Mouse (Mus musculus): ENCODE measurements around the gene Nkx1-1.

Nkx1-1 gene

GRCm38 (mm10) chr5:33433201-33434138, at the start of gene Nkx1-1:
Nkx1-1 (minus strand) TSS chr5:33433976.
- DNase-seq = no peak

GRCm38 (mm10) chr5:33481318-33481685, 47.5 kb upstream of the Nkx1-1 start:
- no peak for DNase-seq

- DNase-seq = no peak
These were observed 47.0 kb upstream of the Nkx1-1 start for GRCm38 (mm10) chr5:33480582-33481317.

- DNase-seq = no peak
These were observed 31.7 kb upstream of the Nkx1-1 start for GRCm38 (mm10) chr5:33465464-33465863.

- DNase-seq = no peak
These were observed 30.6 kb upstream of the Nkx1-1 start for GRCm38 (mm10) chr5:33464390-33464789.

GRCm38 (mm10) chr5:33459111-33459510, 25.3 kb upstream of the Nkx1-1 start:
- DNase-seq = no peak

- no peak for DNase-seq
These were observed 24.4 kb upstream of the Nkx1-1 start for GRCm38 (mm10) chr5:33458132-33458622.

GRCm38 (mm10) chr5:33455737-33456136, 22.0 kb upstream of the Nkx1-1 start:
- DNase-seq = no peak

- no peak for DNase-seq
These were observed 10.0 kb upstream of the Nkx1-1 start for GRCm38 (mm10) chr5:33443794-33444193.

- peak; percentile 69 for DNase-seq
These were observed 9.3 kb upstream of the Nkx1-1 start for GRCm38 (mm10) chr5:33442927-33443710.

- peak; percentile 98 for DNase-seq
These were observed 4.4 kb upstream of the Nkx1-1 start for GRCm38 (mm10) chr5:33438214-33438613.

- DNase-seq = no peak
These were observed 2.2 kb upstream of the Nkx1-1 start for GRCm38 (mm10) chr5:33435941-33436340.

- no peak for DNase-seq
These were observed 1.4 kb upstream of the Nkx1-1 start for GRCm38 (mm10) chr5:33435151-33435550.

GRCm38 (mm10) chr5:33434141-33434780, 485 bp upstream of the Nkx1-1 start:
- peak; percentile 13 for DNase-seq

- DNase-seq = no peak
These were observed 1.5 kb downstream of the Nkx1-1 start for GRCm38 (mm10) chr5:33432057-33432935.

GRCm38 (mm10) chr5:33431173-33432005, 2.4 kb downstream of the Nkx1-1 start:
- DNase-seq = no peak

- no peak for DNase-seq
These were observed 3.1 kb downstream of the Nkx1-1 start for GRCm38 (mm10) chr5:33430511-33431172.

- no peak for DNase-seq
These were observed 3.7 kb downstream of the Nkx1-1 start for GRCm38 (mm10) chr5:33430106-33430505.

- DNase-seq = no peak
These were observed 6.3 kb downstream of the Nkx1-1 start for GRCm38 (mm10) chr5:33427461-33427860.

- no peak for DNase-seq
These were observed 13.5 kb downstream of the Nkx1-1 start for GRCm38 (mm10) chr5:33420313-33420712.

Measured in kidney, postnatal 10 days (tissue).